Mouse (Mus musculus) embryonic fibroblast, embryonic 13.5 days (primary cell): ENCODE measurements around the gene Plekhf1. TPM values are rescaled to one million over a fixed set of nuclear protein-coding genes. Genes with fewer than 3 reads are reported as not detected.

Experiments used
- H3K27ac ChIP-seq: 2 replicates; pipeline ENCODE4 v1.5.1; 2012; ENCODE audit warnings: low read length, control low read depth, inconsistent platforms; ENCODE audit not compliant: insufficient read depth
- H3K4me1 ChIP-seq: 2 replicates; pipeline ENCODE4 v1.6.1; 2011; ENCODE audit warnings: low read length; ENCODE audit not compliant: control insufficient read depth, insufficient read depth
- H3K4me3 ChIP-seq: 2 replicates; pipeline ENCODE4 v1.5.1; 2011; ENCODE audit warnings: mild to moderate bottlenecking, control low read depth, low read length; ENCODE audit not compliant: insufficient read depth
- CTCF ChIP-seq: IDR thresholded peaks from 2 replicates; pipeline ENCODE4 v1.5.1; 2011; ENCODE audit warnings: mild to moderate bottlenecking, control low read depth, low read length, moderate library complexity, borderline replicate concordance; ENCODE audit not compliant: insufficient read depth
- POLR2A ChIP-seq: IDR thresholded peaks from 2 replicates; pipeline ENCODE4 v1.6.1; 2011; ENCODE audit warnings: low read depth, mild to moderate bottlenecking, control low read depth, low read length, moderate library complexity
- polyA plus RNA-seq: library from polyadenylated mRNA; stranded (reverse); fragments of >200 nt; gene quantifications from 2 replicates; pipeline ENCODE4 v1.2.4, GENCODE M21; 2011; ENCODE audit warnings: low read depth; ENCODE audit not compliant: missing spikeins, insufficient read length

Plekhf1 gene
- polyA plus RNA-seq, 1 experiment, result 11.9 TPM

DNA sequence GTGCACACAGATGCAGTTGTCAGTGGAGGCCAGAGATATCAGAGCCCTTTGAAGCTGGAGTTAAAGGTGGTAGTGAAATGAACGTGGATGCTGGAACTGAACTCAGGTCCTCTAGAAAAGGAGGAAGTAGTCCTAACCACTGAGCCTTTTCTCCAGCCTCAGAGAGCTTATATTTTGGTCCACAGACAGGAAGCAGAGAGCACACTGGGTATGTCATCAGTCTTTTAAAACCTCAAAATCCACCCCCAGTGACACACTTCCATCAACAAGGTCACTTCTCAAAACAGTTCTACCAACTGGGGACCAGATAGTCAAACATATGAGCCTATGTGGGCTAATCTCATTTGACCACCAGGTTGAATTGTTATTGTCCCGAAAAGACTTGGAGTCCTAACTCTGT, 46.5 kb downstream of the Plekhf1 start:
- TF ChIP-seq CTCF (no peak), POLR2A (no peak)
- Histone ChIP-seq H3K4me1 (no peaks in the 10 kb centered on the region), H3K27ac (no peak overlapping the region), H3K4me3 (no peak overlapping the region)

- Histone ChIP-seq H3K4me1 (no peaks in the 10 kb centered on the region), H3K27ac (no peak overlapping the region), H3K4me3 (no peak overlapping the region)
- TF ChIP-seq CTCF (no peak), POLR2A (no peak)
Measured at GRCm38 (mm10) chr7:38179896-38180295, 47.9 kb downstream of the Plekhf1 start.

DNA sequence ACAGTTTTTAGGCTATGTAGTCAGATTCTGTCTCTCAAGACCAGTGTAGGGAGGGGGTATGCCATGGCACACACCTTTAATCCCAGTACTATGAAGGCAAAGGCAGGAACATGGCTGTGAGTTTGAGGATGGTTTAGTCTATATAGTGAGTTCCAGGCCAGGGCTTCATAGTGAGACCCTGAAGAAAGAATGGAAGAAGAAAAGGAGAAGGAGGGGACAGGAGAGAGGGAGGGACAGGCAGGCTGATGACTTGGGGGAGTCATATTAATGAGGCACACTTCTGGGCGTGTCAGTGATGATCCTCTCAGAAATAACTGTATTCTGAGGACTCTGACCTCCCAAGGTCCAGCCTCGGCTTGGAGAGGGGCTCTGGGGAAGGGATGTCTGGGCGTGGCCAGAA, 51.8 kb downstream of the Plekhf1 start:
- Histone ChIP-seq H3K27ac (no peak overlapping the region), H3K4me1 (no peaks in the 10 kb centered on the region), H3K4me3 (no peak overlapping the region)
- TF ChIP-seq CTCF (no peak), POLR2A (no peak)

DNA sequence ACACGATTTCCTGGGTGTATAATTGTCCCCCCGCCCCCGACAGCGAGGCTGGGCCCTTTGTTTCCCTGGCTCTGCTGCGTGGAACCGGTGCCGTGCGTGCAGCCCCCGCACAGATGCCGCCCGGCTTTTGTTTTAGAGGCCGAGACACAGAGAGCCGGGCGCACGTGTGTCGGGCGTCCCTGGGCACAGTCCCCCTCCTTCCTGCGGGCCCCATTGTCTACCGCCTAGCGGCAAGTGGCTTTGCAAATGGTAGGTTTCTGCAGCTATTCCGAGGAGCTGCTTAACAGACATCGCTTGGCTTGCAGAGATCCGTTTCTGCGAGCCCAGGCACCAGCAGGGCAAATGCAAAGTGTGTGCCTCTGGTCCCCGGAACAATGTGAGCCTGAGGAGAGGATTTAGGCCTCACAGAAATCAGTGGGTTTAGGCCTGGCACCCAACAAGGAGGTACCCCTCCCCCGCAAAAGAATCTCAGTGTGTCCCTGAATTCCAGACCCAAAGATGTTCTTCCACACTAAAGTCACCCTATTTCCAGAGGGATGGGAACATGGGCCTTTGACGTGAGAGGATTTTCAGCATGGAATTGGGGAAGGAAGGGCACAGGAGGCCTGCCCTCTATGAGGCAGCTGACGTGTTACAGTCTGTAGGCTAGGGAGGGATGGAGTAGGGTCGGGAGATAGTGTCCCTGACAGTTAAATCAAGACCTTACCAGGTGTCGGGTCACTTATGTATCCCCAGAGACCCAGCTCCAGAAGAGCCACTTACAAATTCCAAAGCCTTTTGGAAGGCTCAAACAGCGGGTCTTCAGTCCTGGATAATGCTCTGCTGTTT, 53.3 kb downstream of the Plekhf1 start:
- no peak for TF ChIP-seq CTCF
- no peak for TF ChIP-seq POLR2A
- Histone ChIP-seq H3K4me3 (no peak overlapping the region), H3K4me1 (no peaks in the 10 kb centered on the region), H3K27ac (no peak overlapping the region)

- H3K4me3 ChIP-seq, result no peak overlapping the region
- H3K27ac ChIP-seq, result no peak overlapping the region
Measured at GRCm38 (mm10) chr7:38173871-38174270, 53.9 kb downstream of the Plekhf1 start.

DNA sequence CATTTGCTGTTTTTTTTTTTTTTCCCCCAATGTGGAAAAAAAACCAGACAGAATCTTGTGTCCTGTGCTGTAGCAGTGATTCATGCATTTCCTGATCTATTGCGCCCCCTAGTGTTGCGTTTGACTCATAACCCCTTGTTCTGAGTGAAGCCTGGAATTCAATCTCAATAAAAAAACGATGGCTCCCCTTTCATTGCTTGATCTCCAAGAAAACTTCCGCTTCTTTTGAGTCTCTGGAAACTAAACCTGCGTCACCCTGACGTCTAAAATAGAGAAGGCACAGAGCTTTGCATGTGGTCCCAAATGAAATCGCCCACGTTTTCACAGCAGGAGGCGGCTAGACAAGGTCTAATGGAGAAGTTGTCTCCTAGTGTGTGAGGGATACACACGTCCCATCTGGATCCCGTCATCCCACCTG, 60.1 kb downstream of the Plekhf1 start:
- no peak for TF ChIP-seq POLR2A
- TF ChIP-seq CTCF, result no peak
- no peak overlapping the region for H3K27ac ChIP-seq
- H3K4me3 ChIP-seq, result no peak overlapping the region
- H3K4me1 ChIP-seq, result no peaks in the 10 kb centered on the region

More at GRCm38 (mm10) chr7:38173871-38174270, 53.9 kb downstream of the Plekhf1 start:
- no peak for TF ChIP-seq POLR2A
- TF ChIP-seq CTCF, result no peak
- no peaks in the 10 kb centered on the region for H3K4me1 ChIP-seq

Other genes starting within 250 kb of the Plekhf1 start
- gene Uri1, start 204.5 kb downstream of the Plekhf1 start, polyA plus RNA-seq, result 41.3 and 54.3 TPM in 2 replicates
- 47.9 and 51.0 TPM in 2 replicates for gene Ccne1, start 120.5 kb downstream of the Plekhf1 start, polyA plus RNA-seq
- gene 1600014C10Rik, start 44.8 kb downstream of the Plekhf1 start, polyA plus RNA-seq, result 22.5 and 23.6 TPM in 2 replicates
- 42.3 and 44.0 TPM in 2 replicates for gene Pop4, start 43.4 kb upstream of the Plekhf1 start, polyA plus RNA-seq